Mouse (Mus musculus) stomach, embryonic 15.5 days (tissue): ENCODE measurements at regions not wholly inside any gene's neighbourhood (a gene's known extent, or its start where the extent isn't known, plus 50 kb on each side); places are given as distances from the start of the nearest gene placed in this dataset.
A peak's percentile ranks its signal among the peaks of the same experiment; 100 is the strongest.

Experiments used
- ATAC-seq: fragments of 200-750 bp; cut with Nextera tagmentation; 2 replicates; pipeline ENCODE4 v1.8.0; 2017; ENCODE audit warnings: low read depth, moderate number of reproducible peaks, moderate TSS enrichment; ENCODE audit not compliant: insufficient read depth, low FRiP score
- H3K27ac ChIP-seq: fragments of 300-500 bp; sonication (generic); 2 replicates; pipeline ENCODE4 v1.5.1; 2015; ENCODE audit warnings: mild to moderate bottlenecking, inconsistent platforms
- H3K27me3 ChIP-seq: fragments of 300-500 bp; sonication (generic); replicated peaks from 2 replicates; pipeline ENCODE4 v1.6.1; 2015; ENCODE audit warnings: inconsistent platforms
- H3K36me3 ChIP-seq: fragments of 300-500 bp; sonication (generic); 2 replicates; pipeline ENCODE4 v1.6.1; 2015; ENCODE audit warnings: inconsistent platforms
- H3K4me1 ChIP-seq: fragments of 300-500 bp; sonication (generic); 2 replicates; pipeline ENCODE4 v1.6.1; 2015; ENCODE audit warnings: inconsistent platforms
- H3K4me2 ChIP-seq: fragments of 300-500 bp; sonication (generic); 2 replicates; pipeline ENCODE4 v1.6.1; 2015; ENCODE audit warnings: mild to moderate bottlenecking, inconsistent platforms
- H3K4me3 ChIP-seq: fragments of 300-500 bp; sonication (generic); replicated peaks from 2 replicates; pipeline ENCODE4 v1.5.1; 2015; ENCODE audit warnings: inconsistent platforms
- H3K9ac ChIP-seq: fragments of 300-500 bp; sonication (generic); 2 replicates; pipeline ENCODE4 v1.6.1; 2015; ENCODE audit warnings: inconsistent platforms
- H3K9me3 ChIP-seq: fragments of 300-500 bp; sonication (generic); 2 replicates; pipeline ENCODE4 v1.6.1; 2016; ENCODE audit warnings: inconsistent platforms
- WGBS: fragments of 180-500 bp; shearing (Covaris S2); methylation state at CpG from one replicate; pipeline ENCODE4 v1.1.7; 2015; 5-methylcytosine and 5-hydroxymethylcytosine counted together

GRCm38 (mm10) chr16:49615342-49616020 is 83.6 kb upstream of the Ift57 start:
- H3K36me3 ChIP-seq: no peaks in the 10 kb centered on the region
- WGBS: 75% methylated on average over 20 of the region's 20 CpGs
- H3K27me3 ChIP-seq: no peaks in the 10 kb centered on the region
- no peak for ATAC-seq
- H3K4me2 ChIP-seq: no peak overlapping the region
- H3K9me3 ChIP-seq: no peaks in the 10 kb centered on the region
- H3K27ac ChIP-seq: no peak overlapping the region; the same call in 1 of the 2 replicates
- no peaks in the 10 kb centered on the region for H3K4me1 ChIP-seq
- no peak overlapping the region for H3K4me3 ChIP-seq
- no peak overlapping the region for H3K9ac ChIP-seq

GRCm38 (mm10) chr16:49616263-49616872 is 82.7 kb upstream of the Ift57 start:
- Histone ChIP-seq H3K4me3 (0 out of 2 replicates have a peak overlapping the region, but pooled peaks have one; percentile 5), H3K9me3 (no peaks in the 10 kb centered on the region), H3K27me3 (no peaks in the 10 kb centered on the region), H3K36me3 (no peaks in the 10 kb centered on the region), H3K27ac (no peak overlapping the region; the same call in 1 of the 2 replicates), H3K4me2 (peak overlapping the region; percentile 34; the same call in 1 of the 2 replicates), H3K9ac (no peak overlapping the region), H3K4me1 (no peaks in the 10 kb centered on the region)
- 49% methylated on average over 13 of the region's 13 CpGs for WGBS
- peak; percentile 60; the same call in 1 of the 2 replicates for ATAC-seq

DNA sequence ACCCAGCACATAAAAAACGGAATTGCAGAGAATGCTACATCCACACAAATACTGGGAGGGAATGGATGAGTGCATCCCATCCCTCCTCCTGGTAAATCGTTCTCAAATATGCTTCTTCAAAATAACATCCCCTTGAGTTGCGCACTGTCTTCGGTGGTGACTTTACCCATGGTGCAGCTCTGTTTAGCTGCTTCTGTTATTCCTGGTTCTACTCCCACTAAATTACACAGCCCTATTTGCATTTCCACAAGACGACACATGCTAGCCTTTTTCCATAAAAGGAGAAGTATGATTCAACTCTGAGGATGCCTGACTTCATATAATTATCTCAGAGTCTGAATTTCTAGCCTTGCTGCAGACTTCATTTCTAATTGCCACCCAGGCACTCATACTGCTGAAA is 65.5 kb upstream of the Ift57 start:
- H3K27ac ChIP-seq: no peak overlapping the region
- H3K4me3 ChIP-seq: no peak overlapping the region
- no peak for ATAC-seq
- H3K36me3 ChIP-seq: no peaks in the 10 kb centered on the region
- H3K4me1 ChIP-seq: no peaks in the 10 kb centered on the region
- H3K9me3 ChIP-seq: no peaks in the 10 kb centered on the region
- 74% methylated on average over 5 of the region's 5 CpGs for WGBS
- no peak overlapping the region for H3K4me2 ChIP-seq
- H3K27me3 ChIP-seq: no peaks in the 10 kb centered on the region
- no peak overlapping the region for H3K9ac ChIP-seq

- 85% methylated on average over 8 of the region's 8 CpGs for WGBS
- H3K27ac ChIP-seq: no peak overlapping the region
- no peak for ATAC-seq
- H3K4me2 ChIP-seq: no peak overlapping the region
- H3K27me3 ChIP-seq: no peaks in the 10 kb centered on the region
- H3K4me3 ChIP-seq: no peak overlapping the region
- no peaks in the 10 kb centered on the region for H3K9me3 ChIP-seq
- no peak overlapping the region for H3K9ac ChIP-seq
- no peaks in the 10 kb centered on the region for H3K36me3 ChIP-seq
- no peaks in the 10 kb centered on the region for H3K4me1 ChIP-seq
These were observed 63.5 kb upstream of the Ift57 start for GRCm38 (mm10) chr16:49635506-49635905.

DNA sequence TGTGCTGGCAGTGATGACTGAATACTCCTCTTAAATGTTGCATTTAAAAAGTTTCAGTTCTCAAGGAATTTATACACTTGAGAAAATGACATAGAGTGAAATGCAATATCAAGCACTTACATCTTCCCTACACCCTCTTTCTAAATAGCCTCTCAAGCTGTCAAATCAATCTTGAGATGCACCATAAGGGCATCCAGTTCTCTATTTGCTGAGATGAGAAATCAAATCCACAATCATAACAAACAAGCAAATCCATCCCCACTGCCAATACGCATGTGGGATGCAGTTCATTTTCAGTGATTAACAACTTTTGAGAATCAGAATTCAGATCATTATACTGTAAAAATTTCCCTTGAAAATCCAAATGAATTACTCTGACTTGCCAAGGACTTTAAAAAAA is 62.6 kb upstream of the Ift57 start:
- Histone ChIP-seq H3K4me1 (no peaks in the 10 kb centered on the region), H3K4me3 (no peak overlapping the region), H3K9ac (no peak overlapping the region), H3K9me3 (no peaks in the 10 kb centered on the region), H3K36me3 (no peaks in the 10 kb centered on the region), H3K27me3 (no peaks in the 10 kb centered on the region), H3K27ac (no peak overlapping the region), H3K4me2 (no peak overlapping the region)
- no peak for ATAC-seq
- WGBS: 77% methylated on average over 1 of the region's 1 CpGs

GRCm38 (mm10) chr16:49642696-49643095 is 56.3 kb upstream of the Ift57 start:
- no peaks in the 10 kb centered on the region for H3K9me3 ChIP-seq
- H3K36me3 ChIP-seq: no peaks in the 10 kb centered on the region
- H3K4me2 ChIP-seq: no peak overlapping the region
- WGBS: 52% methylated on average over 1 of the region's 1 CpGs
- no peak overlapping the region for H3K4me3 ChIP-seq
- H3K9ac ChIP-seq: no peak overlapping the region
- ATAC-seq: no peak
- H3K27me3 ChIP-seq: no peaks in the 10 kb centered on the region
- no peaks in the 10 kb centered on the region for H3K4me1 ChIP-seq
- H3K27ac ChIP-seq: no peak overlapping the region

DNA sequence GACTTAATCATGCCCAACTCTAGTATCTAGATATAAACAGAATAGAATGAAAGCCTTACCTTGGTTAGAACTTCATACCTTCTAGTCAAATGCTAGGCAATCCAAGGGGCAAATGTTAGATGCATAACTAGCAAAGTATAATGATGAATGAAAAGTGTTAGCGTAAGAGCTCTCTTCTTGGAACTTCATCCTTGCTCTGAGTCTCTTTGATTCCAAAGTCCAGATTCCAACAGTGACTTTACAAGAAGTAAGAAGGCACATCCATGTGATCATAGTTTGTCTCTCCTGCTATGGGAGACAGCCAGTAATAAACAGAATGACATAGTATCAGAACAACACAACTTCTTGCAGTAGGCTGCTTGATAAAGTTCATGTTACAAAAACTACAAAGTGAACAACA is 54.6 kb upstream of the Ift57 start:
- no peak overlapping the region for H3K4me2 ChIP-seq
- H3K4me3 ChIP-seq: no peak overlapping the region
- H3K27ac ChIP-seq: no peak overlapping the region
- ATAC-seq: no peak
- no peak overlapping the region for H3K9ac ChIP-seq
- no peaks in the 10 kb centered on the region for H3K27me3 ChIP-seq
- H3K36me3 ChIP-seq: no peaks in the 10 kb centered on the region
- H3K4me1 ChIP-seq: no peaks in the 10 kb centered on the region
- no peaks in the 10 kb centered on the region for H3K9me3 ChIP-seq
- WGBS: 90% methylated on average over 1 of the region's 1 CpGs

DNA sequence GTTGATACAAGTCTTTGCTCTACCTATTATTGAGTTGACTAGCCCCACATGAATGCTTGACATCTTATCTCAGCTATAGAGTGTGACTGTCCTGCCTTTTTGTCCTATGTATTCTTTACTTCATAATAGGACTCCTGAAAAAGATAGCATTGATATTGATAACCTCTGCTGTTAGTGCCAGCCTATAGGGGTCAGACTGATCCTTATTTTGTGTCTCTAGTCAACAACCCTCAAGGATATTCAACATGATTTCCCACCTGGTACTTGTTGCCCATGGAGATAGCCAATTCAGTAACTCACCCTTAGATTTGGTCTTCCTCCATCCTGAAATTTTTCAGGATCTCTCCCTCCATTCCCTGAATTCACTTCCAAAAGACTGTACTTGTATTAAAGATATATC is 52.6 kb upstream of the Ift57 start:
- H3K4me3 ChIP-seq: no peak overlapping the region
- no peak overlapping the region for H3K9ac ChIP-seq
- H3K27me3 ChIP-seq: no peaks in the 10 kb centered on the region
- ATAC-seq: no peak
- H3K9me3 ChIP-seq: no peaks in the 10 kb centered on the region
- no peaks in the 10 kb centered on the region for H3K36me3 ChIP-seq
- no peak overlapping the region for H3K27ac ChIP-seq
- no peak overlapping the region for H3K4me2 ChIP-seq
- no peaks in the 10 kb centered on the region for H3K4me1 ChIP-seq
